Mouse (Mus musculus) heart, postnatal 25 days (tissue): ENCODE data around the gene Lrrc8c. TPM values are rescaled to one million over a fixed set of nuclear protein-coding genes. Genes with fewer than 3 reads are reported as not detected.

ENCODE experiments used
- DNase-seq: peaks from one replicate; pipeline ENCODE4 v3.0.0; 2022; ENCODE audit warnings: low spot score
- intact Hi-C: fragments of 180-260 bp; cut with DNase I; formaldehyde crosslinking; loops from one replicate; pipeline ENCODE4 v1.15.1; 2025
- total RNA-seq, 2 experiments: library from RNA; stranded (reverse); gene quantifications; 2 replicates each; pipeline ENCODE4 v1.2.3; 2021

Lrrc8c gene
- total RNA-seq, 2 experiments from 2014 or later, result 27.6 to 31.7 TPM

DNA sequence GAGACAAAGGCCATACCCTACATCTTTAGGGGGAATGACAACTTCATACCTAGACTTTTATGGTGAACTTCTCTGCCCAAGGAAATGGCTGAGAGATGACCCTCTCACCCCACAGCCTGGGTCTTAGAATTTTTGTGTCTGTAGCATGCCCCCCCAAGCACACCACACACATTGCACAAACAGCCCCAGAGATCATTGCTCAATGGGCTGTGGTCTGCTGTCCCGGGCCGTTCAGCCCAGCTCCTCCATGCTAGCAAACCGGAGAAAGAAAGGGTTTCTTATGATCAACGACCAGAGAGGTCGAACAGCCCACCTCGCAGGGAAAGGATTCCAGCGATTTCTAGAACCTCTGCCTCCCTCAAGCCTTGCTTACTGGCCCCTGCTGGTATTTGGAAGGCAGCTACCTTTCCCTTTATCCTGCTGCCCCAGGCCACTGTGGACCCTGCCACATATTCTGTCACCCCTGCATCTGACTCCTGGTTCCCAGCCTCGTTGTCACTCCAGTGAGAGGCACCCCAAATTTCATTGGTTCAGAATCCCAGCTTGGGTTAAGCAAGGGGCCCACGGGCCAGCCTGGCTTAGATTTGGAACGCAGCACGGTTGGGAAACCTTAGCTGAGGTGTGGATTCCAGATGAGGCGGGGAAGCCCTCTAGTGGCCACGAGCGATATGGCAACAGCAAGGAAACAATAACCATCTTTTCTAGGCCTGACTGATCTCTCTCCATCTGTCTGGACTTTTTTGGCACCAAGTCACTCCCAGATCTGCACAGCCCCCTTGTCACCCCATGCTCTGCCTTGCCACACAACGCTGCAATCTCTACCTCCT, 135.3 kb downstream of the Lrrc8c start:
- intact Hi-C loops, result loop anchor here (1.0 to 2.0 kb wide), 3 partner anchors 135 to 249 kb away; partner anchors contain the start of gene Lrrc8c
- peak; percentile 64 for DNase-seq

DNA sequence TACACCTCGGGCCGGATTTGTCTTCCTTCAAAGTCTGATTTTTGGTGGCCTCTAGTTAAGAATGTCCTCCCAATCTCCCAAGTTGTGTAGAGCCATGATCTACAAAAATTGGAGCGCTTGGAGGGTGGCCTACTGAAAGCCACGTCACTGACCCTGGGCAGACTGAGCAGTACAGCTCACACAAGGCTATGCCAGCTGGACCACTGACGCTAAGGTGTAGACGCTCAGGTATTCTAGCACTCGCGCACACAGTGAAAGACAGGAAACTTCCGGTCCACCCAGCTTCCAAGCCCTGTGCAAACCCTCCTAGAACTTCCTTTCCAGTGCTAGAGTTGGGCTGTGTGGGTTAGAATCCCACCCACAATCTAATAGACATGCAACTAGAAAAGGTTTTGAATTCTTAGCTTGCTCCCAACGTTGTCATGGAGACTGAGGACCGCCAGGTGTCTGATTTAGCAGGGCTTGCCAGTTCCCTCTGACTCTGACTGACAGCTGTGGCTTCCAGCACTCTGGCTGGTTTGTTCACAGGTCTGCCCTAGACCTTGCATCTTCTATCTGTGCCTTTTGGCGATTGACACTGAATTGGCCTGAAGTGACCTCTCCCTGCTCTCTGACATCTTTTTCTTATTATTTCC, 136.0 kb downstream of the Lrrc8c start:
- intact Hi-C loops, result loop anchor here (2.0 kb wide), 1 partner anchor 160 kb away; no protein-coding TSS in a partner anchor

GRCm38 (mm10) chr5:105661894-105662293, 142.7 kb downstream of the Lrrc8c start:
- intact Hi-C loops, result no loop called here
- no peak for DNase-seq

More for the DNA sequence above, 136.0 kb downstream of the Lrrc8c start:
- no peak for DNase-seq

Other genes starting within 250 kb of the Lrrc8c start
- gene Gm43302, start 225.7 kb upstream of the Lrrc8c start, total RNA-seq, result under 1 TPM; 0.31 to 0.42 TPM
- gene Gbp6, start 225.7 kb upstream of the Lrrc8c start, total RNA-seq, result 1 to 10 TPM; 2.6 to 4.6 TPM
- gene Lrrc8b, start 103.6 kb upstream of the Lrrc8c start, total RNA-seq, result 1 to 10 TPM; 4.2 to 5.3 TPM
- gene Lrrc8d, start 180.6 kb downstream of the Lrrc8c start, total RNA-seq, result 10 to 100 TPM in 1 of 2 experiments, 1 to 10 TPM in 1; 7.8 to 13.0 TPM